Mouse (Mus musculus): ENCODE results near the gene Cnnm3. TPM values are rescaled to one million over a fixed set of nuclear protein-coding genes. Genes with fewer than 3 reads are reported as not detected.

Cnnm3 gene
- total RNA-seq, 1 experiment, result 28.6 TPM

DNA sequence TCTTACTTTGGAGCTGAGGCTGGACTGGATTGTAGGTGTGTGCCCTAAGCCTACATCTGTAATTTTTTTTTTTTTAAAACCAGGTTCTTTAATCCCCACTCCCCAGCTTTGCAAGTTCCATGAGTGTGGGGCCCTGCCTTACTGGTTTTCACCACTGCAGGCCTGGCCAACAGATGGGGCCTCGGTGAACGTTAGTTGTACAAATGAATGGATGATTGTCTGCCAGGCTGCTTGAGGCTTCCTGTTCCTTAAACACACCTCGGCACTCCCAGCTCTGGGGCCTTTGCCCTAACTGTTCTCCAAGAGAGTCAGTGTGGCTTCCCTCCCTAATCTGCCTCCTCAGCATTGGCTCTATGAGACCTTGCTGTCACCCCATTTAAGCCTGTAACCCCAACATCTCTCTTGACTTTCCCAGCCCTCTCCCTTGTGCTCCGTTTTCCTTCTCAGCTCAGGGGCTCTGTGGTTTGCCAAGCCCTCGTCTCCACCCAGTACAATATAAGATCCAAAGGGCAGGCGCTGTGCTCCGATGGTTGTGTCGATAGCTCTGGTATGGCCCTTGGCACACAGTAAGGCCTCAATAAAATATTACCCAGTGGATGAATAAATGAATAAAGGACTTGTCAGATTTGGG, 36.1 kb upstream of the Cnnm3 start:
- no peak overlapping the region for H3K4me3 ChIP-seq (ENCODE audit: insufficient read depth in 1 of 2, low read depth in 1 of 2, low read length in 2 of 2, poor library complexity in 1 of 2, severe bottlenecking in 1 of 2)
- no peaks in the 10 kb centered on the region for H3K9me3 ChIP-seq (ENCODE audit: control insufficient read depth, insufficient read depth, low read depth, low read length)
- no peaks in the 10 kb centered on the region for H3K36me3 ChIP-seq (ENCODE audit: control insufficient read depth, insufficient read depth, low read length, poor library complexity, severe bottlenecking)
- no peak overlapping the region for H3K9ac ChIP-seq (ENCODE audit: insufficient read depth, low read depth, low read length, poor library complexity, severe bottlenecking)
- in situ Hi-C loops (cut with MboI; ENCODE audit: low sequenced_read_pairs in 2 of 2, unreplicated experiment in 2 of 2), result no loop called here
- H3K27ac ChIP-seq (ENCODE audit: insufficient read depth, low read depth, low read length, poor library complexity, severe bottlenecking), result no peak overlapping the region
- DNase-seq (ENCODE audit: low read depth, low spot score), result no peak
- no peak for TF ChIP-seq HCFC1 (IDR thresholded peaks at IDR 0.05; ENCODE audit: borderline replicate concordance, insufficient read depth, low read length)
- TF ChIP-seq MAFK (IDR thresholded peaks at IDR 0.05; ENCODE audit: insufficient read depth, low read depth, low read length), result no peak
- TF ChIP-seq ZNF384 (IDR thresholded peaks at IDR 0.05; ENCODE audit: low read depth, low read length), result no peak
- no peak for TF ChIP-seq CHD2 (IDR thresholded peaks at IDR 0.05; ENCODE audit: low read depth, low read length)
- TF ChIP-seq ZC3H11A (IDR thresholded peaks at IDR 0.05; ENCODE audit: borderline replicate concordance, low read depth, low read length), result no peak
- H3K4me1 ChIP-seq (ENCODE audit: control insufficient read depth in 2 of 2, insufficient read depth in 2 of 2, low read length in 2 of 2, poor library complexity in 1 of 2), result 0 out of 4 replicates have a peak, but pooled peaks cover 0 to 2% of the 10 kb centered on the region in 2 experiments

- no peak overlapping the region for H3K27ac ChIP-seq (ENCODE audit: insufficient read depth, low read depth, low read length, poor library complexity, severe bottlenecking)
- H3K4me1 ChIP-seq (ENCODE audit: control insufficient read depth in 2 of 2, insufficient read depth in 2 of 2, low read length in 2 of 2, poor library complexity in 1 of 2), result 0 out of 4 replicates have a peak, but pooled peaks cover 0 to 2% of the 10 kb centered on the region in 2 experiments
- no peak overlapping the region for H3K4me3 ChIP-seq (ENCODE audit: insufficient read depth in 1 of 2, low read depth in 1 of 2, low read length in 2 of 2, poor library complexity in 1 of 2, severe bottlenecking in 1 of 2)
- in situ Hi-C loops (cut with MboI; ENCODE audit: low sequenced_read_pairs in 2 of 2, unreplicated experiment in 2 of 2), result no loop called here
- DNase-seq (ENCODE audit: low read depth, low spot score), result no peak
- H3K9me3 ChIP-seq (ENCODE audit: control insufficient read depth, insufficient read depth, low read depth, low read length), result no peaks in the 10 kb centered on the region
- TF ChIP-seq MAFK (IDR thresholded peaks at IDR 0.05; ENCODE audit: insufficient read depth, low read depth, low read length), result no peak
- TF ChIP-seq ZC3H11A (IDR thresholded peaks at IDR 0.05; ENCODE audit: borderline replicate concordance, low read depth, low read length), result no peak
- no peak for TF ChIP-seq HCFC1 (IDR thresholded peaks at IDR 0.05; ENCODE audit: borderline replicate concordance, insufficient read depth, low read length)
- TF ChIP-seq CHD2 (IDR thresholded peaks at IDR 0.05; ENCODE audit: low read depth, low read length), result no peak
- TF ChIP-seq ZNF384 (IDR thresholded peaks at IDR 0.05; ENCODE audit: low read depth, low read length), result no peak
- H3K36me3 ChIP-seq (ENCODE audit: control insufficient read depth, insufficient read depth, low read length, poor library complexity, severe bottlenecking), result no peaks in the 10 kb centered on the region
- H3K9ac ChIP-seq (ENCODE audit: insufficient read depth, low read depth, low read length, poor library complexity, severe bottlenecking), result no peak overlapping the region
These were observed 35.2 kb upstream of the Cnnm3 start for GRCm38 (mm10) chr1:36476426-36476825.

DNA sequence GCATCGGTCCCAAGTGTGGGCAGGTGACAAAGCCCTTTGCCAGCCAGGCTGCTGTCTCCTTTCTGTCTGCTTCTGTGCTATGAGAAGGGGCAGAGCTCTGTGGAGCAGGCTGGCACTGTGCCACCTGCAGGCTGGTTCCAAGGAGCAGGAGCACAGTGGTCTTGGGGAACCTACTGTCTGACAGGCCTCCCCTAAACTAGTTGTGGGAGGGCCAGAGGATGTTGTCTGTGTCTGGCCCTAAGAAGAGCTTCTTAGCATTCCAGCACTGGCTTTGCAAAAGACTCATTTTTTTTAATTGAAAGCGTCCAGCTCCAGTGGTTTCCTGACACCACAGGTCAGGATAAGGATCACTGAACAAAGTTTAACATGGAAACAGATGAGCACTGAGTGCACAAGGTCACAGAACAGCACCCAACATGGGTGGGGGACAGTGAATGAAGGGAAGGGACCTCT, 33.3 kb upstream of the Cnnm3 start:
- TF ChIP-seq ZNF384 (IDR thresholded peaks at IDR 0.05; ENCODE audit: low read depth, low read length), result no peak
- Histone ChIP-seq H3K4me3 (ENCODE audit: insufficient read depth in 1 of 2, low read depth in 1 of 2, low read length in 2 of 2, poor library complexity in 1 of 2, severe bottlenecking in 1 of 2) (no peak overlapping the region), H3K27ac (ENCODE audit: insufficient read depth, low read depth, low read length, poor library complexity, severe bottlenecking) (no peak overlapping the region), H3K4me1 (ENCODE audit: control insufficient read depth in 2 of 2, insufficient read depth in 2 of 2, low read length in 2 of 2, poor library complexity in 1 of 2) (no peaks in the 10 kb centered on the region), H3K9ac (ENCODE audit: insufficient read depth, low read depth, low read length, poor library complexity, severe bottlenecking) (no peak overlapping the region), H3K36me3 (ENCODE audit: control insufficient read depth, insufficient read depth, low read length, poor library complexity, severe bottlenecking) (no peaks in the 10 kb centered on the region), H3K9me3 (ENCODE audit: control insufficient read depth, insufficient read depth, low read depth, low read length) (no peaks in the 10 kb centered on the region)
- no peak for DNase-seq (ENCODE audit: low read depth, low spot score)
- in situ Hi-C loops (cut with MboI; ENCODE audit: low sequenced_read_pairs in 2 of 2, unreplicated experiment in 2 of 2), result no loop called here

DNA sequence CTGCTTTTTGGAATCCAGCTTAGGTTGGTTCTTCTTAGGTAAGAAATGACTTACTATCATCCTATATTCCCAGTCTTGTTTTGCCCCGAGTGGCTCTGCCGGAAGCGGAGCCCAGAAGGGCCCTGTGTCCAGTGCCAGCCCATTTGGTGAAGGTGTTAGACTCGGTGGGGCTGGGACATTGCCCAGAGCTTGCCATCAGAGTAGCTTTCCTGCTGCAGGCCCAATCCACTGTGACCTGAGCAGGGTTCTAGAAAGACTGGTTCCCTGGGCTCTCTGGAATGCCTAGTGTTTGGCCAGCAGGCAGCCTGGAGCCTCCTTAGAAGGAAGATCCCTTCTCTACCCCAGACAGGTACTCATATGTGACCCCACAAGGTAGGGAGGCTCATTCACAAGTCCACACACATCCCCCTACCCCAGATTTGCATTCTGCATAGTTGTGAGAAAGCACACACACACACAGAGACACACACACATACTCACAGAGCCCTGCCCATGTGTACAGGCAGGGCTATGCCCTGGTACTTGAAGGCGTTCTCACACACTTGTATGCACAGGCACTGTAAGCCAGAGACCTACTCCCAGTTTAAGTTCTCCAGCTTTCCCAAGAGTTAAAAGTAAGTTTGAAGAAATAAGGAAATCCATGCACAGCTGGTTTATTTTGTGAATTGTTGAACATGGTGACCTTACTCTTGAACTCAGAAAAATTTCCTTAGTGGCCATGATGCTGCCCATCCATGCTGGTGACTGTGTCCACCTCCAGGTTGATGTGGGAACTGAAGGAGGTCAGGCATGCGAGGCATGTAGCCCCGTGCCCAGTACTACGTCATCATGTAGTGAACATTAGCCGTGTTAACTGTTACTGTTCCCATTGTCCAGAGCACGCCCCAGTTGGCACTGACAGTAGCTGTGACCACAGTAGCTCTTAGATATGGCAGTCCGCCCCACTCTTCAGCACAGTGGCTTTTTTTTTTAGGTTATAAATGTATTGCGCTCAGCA, 31.5 kb upstream of the Cnnm3 start:
- in situ Hi-C loops (cut with MboI; ENCODE audit: low sequenced_read_pairs in 2 of 2, unreplicated experiment in 2 of 2), result no loop called here
- H3K4me1 ChIP-seq (ENCODE audit: control insufficient read depth in 2 of 2, insufficient read depth in 2 of 2, low read length in 2 of 2, poor library complexity in 1 of 2), result peaks cover 0 to 4% of the 10 kb centered on the region in 2 experiments; a peak in 1 of 4 replicates
- no peak overlapping the region; the same call in 1 of the 2 replicates for H3K27ac ChIP-seq (ENCODE audit: insufficient read depth, low read depth, low read length, poor library complexity, severe bottlenecking)
- TF ChIP-seq MAFK (IDR thresholded peaks at IDR 0.05; ENCODE audit: insufficient read depth, low read depth, low read length), result no peak
- TF ChIP-seq CHD2 (IDR thresholded peaks at IDR 0.05; ENCODE audit: low read depth, low read length), result no peak
- TF ChIP-seq ZC3H11A (IDR thresholded peaks at IDR 0.05; ENCODE audit: borderline replicate concordance, low read depth, low read length), result no peak
- TF ChIP-seq HCFC1 (IDR thresholded peaks at IDR 0.05; ENCODE audit: borderline replicate concordance, insufficient read depth, low read length), result no peak
- no peak for TF ChIP-seq ZNF384 (IDR thresholded peaks at IDR 0.05; ENCODE audit: low read depth, low read length)
- H3K9me3 ChIP-seq (ENCODE audit: control insufficient read depth, insufficient read depth, low read depth, low read length), result no peaks in the 10 kb centered on the region
- H3K4me3 ChIP-seq (ENCODE audit: insufficient read depth in 1 of 2, low read depth in 1 of 2, low read length in 2 of 2, poor library complexity in 1 of 2, severe bottlenecking in 1 of 2), result no peak overlapping the region
- no peaks in the 10 kb centered on the region for H3K36me3 ChIP-seq (ENCODE audit: control insufficient read depth, insufficient read depth, low read length, poor library complexity, severe bottlenecking)
- H3K9ac ChIP-seq (ENCODE audit: insufficient read depth, low read depth, low read length, poor library complexity, severe bottlenecking), result no peak overlapping the region
- DNase-seq (ENCODE audit: low read depth, low spot score), result no peak
